Mouse (Mus musculus): Measurements from ENCODE around the gene Gapdh.
"Not testable (repeated sequence)": the region's sequence is repeated elsewhere in the genome, so short reads cannot be mapped to it uniquely, and the experiment has no call there.

The Gapdh gene

DNA sequence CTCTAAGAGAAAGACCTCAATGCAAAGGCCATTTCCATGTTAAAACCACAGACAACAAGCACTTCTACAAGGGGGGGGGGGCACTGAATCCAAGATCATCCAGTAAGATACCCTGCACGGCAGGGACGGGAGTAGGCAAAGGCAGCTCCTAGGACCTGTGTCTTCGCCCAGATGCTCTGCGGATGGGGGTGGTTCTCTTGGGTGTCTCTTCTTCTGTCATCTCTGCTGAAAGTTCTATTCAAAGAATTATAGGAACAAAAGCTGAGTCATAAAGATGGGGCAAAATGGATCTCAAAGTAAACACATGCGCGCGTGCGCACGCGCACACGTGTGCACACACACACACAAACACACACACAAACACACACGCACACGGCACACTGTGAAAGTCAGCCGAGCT is 1.8 kb upstream of the Gapdh start:
- in situ Hi-C loops (cut with MboI, MseI), result no loop called here

GRCm38 (mm10) chr6:125166861-125167650 is 789 bp upstream of the Gapdh start:
- in situ Hi-C loops (cut with MboI, MseI), result no loop called here

DNA sequence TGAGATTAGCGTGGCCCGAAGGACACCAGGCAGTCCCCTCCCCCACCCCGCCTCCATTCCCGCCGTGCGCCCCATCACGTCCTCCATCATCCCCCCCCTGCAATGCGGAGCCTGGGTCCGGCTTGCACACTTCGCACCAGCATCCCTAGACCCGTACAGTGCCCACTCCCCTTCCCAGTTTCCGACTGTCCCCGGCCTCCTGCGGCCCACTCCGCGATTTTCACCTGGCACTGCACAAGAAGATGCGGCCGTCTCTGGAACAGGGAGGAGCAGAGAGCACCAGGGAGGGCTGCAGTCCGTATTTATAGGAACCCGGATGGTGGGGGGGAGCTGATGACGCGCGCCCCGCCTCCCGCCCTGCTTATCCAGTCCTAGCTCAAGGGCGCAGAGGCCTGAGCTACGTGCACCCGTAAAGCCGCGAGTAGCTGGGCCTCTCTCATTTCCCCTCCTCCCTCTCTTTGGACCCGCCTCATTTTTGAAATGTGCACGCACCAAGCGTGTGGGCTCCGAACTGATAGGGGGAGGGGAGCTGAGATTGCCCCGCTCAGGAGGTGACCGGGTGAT is 857 bp downstream of the Gapdh start:
- in situ Hi-C loops (cut with MboI, MseI), result no loop called here

DNA sequence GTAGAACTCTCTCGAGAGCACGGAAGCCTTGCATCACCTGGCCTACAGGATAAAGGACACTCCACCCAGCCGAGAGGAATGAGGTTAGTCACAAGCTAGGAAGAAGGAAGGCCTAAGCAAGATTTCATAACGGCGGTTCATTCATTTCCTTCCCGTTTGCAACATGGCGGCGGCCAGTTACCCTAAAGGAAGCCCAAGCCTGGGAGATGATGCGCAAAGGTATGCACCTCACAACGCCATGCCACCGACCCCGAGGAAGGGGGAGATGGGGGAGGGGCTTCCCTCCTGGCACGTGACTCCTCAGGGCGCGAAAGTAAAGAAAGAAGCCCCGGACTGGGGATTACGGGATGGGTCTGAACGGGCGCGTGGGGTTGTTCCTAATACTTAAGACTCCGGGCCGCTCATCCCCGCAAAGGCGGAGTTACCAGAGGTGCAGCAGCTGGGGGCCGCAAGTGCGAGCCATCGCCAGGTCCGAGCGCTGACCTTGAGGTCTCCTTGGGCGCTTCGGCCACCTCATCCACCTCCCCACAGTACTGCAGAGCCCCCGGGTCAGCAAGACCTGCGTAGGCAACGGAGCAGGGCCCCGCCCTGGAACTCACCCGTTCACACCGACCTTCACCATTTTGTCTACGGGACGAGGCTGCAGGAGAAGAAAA is 1.5 kb downstream of the Gapdh start:
- in situ Hi-C loops (cut with MboI, MseI), result no loop called here

GRCm38 (mm10) chr6:125163801-125164657 is 2.2 kb downstream of the Gapdh start:
- in situ Hi-C loops (cut with MboI, MseI), result no loop called here

GRCm38 (mm10) chr6:125162615-125163305 is 3.5 kb downstream of the Gapdh start:
- in situ Hi-C loops (cut with MboI, MseI), result not testable (repeated sequence)

DNA sequence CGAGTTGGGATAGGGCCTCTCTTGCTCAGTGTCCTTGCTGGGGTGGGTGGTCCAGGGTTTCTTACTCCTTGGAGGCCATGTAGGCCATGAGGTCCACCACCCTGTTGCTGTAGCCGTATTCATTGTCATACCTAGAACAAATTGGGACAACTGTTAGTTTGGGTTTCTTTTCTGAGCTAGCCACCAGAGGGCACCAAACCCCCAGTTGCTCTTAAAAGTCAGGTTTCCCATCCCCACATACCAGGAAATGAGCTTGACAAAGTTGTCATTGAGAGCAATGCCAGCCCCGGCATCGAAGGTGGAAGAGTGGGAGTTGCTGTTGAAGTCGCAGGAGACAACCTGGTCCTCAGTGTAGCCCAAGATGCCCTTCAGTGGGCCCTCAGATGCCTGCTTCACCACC is 4.3 kb downstream of the Gapdh start:
- in situ Hi-C loops (cut with MboI, MseI), result not testable (repeated sequence)

- in situ Hi-C loops (cut with MboI, MseI), result no loop called here
These were observed 5.2 kb downstream of the Gapdh start for GRCm38 (mm10) chr6:125160854-125161760.

DNA sequence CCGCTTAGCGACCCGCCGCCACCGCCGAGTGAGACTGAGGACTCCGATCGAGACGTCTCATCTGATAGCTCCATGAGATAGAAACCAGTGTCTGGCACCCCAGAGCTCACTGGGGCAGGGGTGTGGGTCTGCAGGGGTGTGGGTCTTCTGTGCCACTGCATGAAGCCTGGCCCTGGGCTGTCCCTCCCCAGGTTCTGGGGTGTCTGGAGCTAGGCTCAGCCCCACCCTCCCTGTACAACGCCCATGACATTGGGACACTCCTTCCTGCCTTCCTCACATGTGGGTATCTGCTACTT is 5.8 kb downstream of the Gapdh start:
- in situ Hi-C loops (cut with MboI, MseI), result no loop called here

- in situ Hi-C loops (cut with MboI, MseI), result no loop called here
These were observed 6.3 kb downstream of the Gapdh start for GRCm38 (mm10) chr6:125159773-125160557.

DNA sequence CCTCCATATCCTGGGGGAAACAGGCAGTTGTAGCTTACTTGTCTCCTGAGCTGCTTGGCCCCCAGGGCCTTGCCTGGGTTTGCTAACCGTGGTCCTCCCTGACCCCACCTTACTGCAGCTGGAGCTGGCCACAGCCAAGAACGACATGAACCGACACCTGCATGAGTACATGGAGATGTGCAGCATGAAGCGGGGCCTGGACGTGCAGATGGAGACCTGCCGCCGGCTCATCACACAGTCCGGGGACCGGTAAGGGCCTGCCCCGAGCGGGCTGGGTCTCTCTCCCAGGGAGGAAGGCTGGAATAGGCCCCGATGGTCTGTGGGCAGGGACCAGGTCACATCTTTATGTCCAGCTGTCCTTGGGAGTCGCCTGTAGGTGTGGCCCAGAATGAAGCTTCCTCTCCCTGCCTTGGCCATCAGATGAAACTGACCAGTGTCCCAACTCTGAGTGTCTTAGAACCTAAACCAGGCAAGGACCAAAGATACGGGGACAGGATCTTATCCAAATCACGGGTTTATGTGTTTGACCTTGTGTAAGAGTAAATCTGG is 7.2 kb downstream of the Gapdh start:
- in situ Hi-C loops (cut with MboI, MseI), result no loop called here

DNA sequence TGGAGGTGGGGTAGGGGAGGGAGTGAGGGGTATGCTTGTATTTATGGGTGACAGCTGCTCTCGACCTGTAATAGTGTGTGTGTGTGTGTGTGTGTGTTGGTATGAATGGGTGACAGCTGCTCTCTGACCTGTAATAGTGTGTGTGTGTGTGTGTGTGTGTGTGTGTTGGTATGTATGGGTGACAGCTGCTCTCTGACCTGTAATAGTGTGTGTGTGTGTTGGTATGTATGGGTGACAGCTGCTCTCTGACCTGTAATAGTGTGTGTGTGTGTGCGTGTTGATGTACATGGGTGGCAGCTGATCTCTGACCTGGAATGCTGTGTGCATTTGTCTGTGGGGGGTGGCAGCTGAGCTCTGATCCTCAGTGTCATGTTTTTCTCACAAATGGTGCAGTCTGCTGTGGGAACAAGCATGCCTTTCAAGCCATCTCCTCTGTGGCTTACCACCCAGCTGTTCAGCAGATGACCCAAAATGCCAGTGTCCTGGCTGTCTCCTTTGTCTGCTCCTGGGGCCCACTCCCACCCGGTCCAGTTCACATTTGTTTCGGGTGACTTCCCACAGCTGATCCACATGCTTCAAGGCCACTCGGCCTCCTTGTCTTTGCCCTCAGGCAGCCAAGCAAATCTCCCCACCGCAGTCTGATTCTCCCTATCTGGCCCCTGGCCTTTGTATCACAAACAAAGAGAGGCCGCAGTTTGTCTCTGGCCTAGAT is 9.2 kb downstream of the Gapdh start:
- in situ Hi-C loops (cut with MboI, MseI), result no loop called here

- in situ Hi-C loops (cut with MboI, MseI), result no loop called here
These were observed 9.8 kb downstream of the Gapdh start for GRCm38 (mm10) chr6:125156491-125156890.

- in situ Hi-C loops (cut with MboI, MseI), result no loop called here
These were observed 11.0 kb downstream of the Gapdh start for GRCm38 (mm10) chr6:125155262-125155661.

- in situ Hi-C loops (cut with MboI, MseI), result no loop called here
These were observed 11.7 kb downstream of the Gapdh start for GRCm38 (mm10) chr6:125154550-125154949.

- in situ Hi-C loops (cut with MboI, MseI), result no loop called here
These were observed 12.6 kb downstream of the Gapdh start for GRCm38 (mm10) chr6:125153682-125154081.

DNA sequence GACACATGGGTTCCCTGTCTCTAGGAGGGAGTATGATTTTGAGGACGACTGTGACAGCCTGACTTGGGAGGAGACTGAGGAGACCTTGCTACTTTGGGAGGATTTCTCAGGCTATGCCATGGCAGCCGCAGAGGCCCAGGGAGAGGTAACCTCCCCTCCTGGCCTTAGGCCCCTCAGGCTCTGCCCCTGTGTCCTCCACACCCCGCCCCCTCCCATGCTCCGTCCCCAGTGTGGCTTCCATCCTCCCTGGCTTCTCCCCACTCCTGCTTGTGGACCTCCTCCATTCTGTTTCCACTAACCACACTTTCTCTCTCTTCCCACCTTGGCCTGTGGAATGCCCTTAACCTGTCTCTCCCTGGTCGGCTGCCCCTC is 13.3 kb downstream of the Gapdh start:
- in situ Hi-C loops (cut with MboI, MseI), result no loop called here

GRCm38 (mm10) chr6:125152212-125153017 is 13.9 kb downstream of the Gapdh start:
- in situ Hi-C loops (cut with MboI, MseI), result no loop called here

Measured in regulatory T cell (primary cell).